Mouse (Mus musculus): ENCODE measurements around the gene Cypt15.
"Not testable (repeated sequence)": the region's sequence is repeated elsewhere in the genome, so short reads cannot be mapped to it uniquely, and the experiment has no call there.

Cypt15 gene

DNA sequence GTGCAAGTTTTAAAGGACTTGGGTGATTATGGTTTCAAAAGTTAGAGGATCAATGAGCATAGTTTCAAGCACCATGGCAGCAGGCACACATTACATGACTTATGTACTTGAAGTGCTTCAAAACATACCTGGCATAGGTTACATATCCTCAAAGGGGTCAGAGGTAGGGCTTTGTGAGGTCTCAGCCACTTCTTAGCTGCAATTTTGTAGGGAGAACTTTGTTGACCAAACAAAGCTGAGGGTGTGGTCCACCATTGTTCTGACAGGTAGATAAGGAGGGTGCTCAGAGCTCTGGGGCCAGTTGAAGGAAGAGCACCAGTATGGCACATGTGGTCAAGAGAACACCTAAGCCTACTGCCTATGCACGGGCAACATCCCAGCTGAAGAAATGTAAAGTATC, at the start of gene Cypt15:
TSS of gene Cypt15 (plus strand) at position 301 of the 400 bp plus-strand sequence.
- DNase-seq (ENCODE audit: low spot score), result not testable (repeated sequence)

DNA sequence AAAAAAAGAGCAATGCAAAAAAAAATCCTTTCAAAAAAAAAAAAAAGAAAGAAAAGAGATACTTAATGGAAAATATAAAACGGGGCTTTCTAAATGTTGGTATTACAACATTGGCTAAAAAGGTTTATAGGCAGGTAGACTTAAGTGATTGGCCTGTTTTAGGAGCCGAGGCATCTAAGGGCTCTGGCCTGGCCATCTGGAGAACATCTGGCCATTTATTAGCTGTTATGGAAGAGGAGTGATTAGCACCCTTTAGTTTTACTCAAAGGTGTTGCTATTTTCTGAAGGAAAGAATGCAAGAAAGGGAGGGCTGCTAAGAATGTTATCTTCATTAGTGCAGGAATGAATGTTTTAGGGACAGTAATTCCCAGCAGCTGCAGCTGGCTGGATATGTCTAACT, 24.9 kb downstream of the Cypt15 start:
- DNase-seq (ENCODE audit: low spot score), result no peak

DNA sequence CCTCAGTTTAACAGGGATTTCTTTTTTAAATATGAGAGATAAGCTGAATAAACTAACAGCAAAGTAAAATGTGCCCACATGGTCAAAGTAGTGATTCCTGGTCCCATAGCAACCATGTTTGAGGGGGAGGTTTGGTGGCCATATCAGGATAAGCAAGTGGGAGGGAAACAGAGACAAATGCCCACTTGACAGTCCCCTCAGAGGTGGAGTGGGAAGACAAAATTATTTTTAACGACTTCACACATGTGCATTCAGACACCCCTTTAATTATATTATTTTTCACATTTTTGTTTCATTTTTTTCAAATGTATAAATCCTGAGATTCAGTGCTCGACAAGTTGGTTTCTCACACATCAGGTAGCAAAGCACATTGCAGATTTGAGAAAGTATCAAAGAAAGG, 32.8 kb downstream of the Cypt15 start:
- no peak for DNase-seq (ENCODE audit: low spot score)

DNA sequence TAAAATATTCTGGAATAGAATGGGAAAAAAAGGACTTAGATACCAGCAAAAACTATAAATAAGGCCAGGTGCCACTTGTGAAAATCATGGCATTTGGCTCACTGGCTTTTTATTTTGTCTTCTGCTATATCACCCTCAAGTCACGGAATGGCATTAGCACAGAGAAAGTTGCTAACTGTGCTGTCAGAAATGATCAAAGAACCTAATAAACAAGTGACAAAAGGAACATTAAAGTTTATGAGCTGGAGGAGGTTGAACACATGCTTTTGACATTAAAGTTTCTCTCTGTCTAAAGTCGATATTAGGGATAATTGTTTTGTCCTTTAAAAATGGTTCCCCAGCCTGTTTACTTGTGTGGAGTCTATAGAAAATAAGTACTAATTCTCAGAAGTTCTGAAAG, 37.7 kb downstream of the Cypt15 start:
- DNase-seq (ENCODE audit: low spot score), result no peak
